Mouse (Mus musculus): ENCODE results near the gene Gse1. TPM values are rescaled to one million over a fixed set of nuclear protein-coding genes. Genes with fewer than 3 reads are reported as not detected.

The Gse1 gene
- polyA plus RNA-seq, 1 experiment from 2014 or later, result 25.3 TPM

DNA sequence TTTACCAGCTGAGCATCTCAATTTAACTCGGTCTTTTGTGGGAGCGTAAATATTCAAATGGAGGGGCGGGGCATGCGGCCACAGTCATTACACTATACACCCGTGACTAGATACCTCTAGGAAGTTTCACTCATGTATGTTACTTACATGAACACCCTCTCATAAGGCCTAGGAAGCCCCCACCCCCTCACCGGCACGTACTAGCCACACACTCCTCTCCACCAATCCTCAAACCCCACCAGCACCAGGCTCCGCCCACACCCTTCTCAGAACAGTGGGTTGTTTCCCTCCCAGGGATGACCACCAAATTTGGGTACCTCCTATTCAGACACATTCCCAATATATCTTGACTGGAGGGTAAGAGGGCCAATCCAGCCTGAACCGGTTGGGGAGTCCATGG, 379.2 kb downstream of the Gse1 start:
- Histone ChIP-seq H3K4me1 (replicated peaks; ENCODE audit: control insufficient read depth, insufficient read depth, low read length) (no peaks in the 10 kb centered on the region), H3K36me3 (ENCODE audit: control insufficient read depth, insufficient read depth, low read length) (no peaks in the 10 kb centered on the region), H3K27me3 (replicated peaks; ENCODE audit: control insufficient read depth, insufficient read depth, low read length) (no peaks in the 10 kb centered on the region), H3K4me2 (peak overlapping the region; percentile 32), H3K4me3 (ENCODE audit: low read depth, low read length) (no peak overlapping the region), H3K9ac (ENCODE audit: low read depth, low read length) (no peak overlapping the region), H3K9me3 (ENCODE audit: control insufficient read depth, low read length) (no peaks in the 10 kb centered on the region; the same call in 1 of the 2 replicates), H3K27ac (ENCODE audit: low read depth, low read length) (no peak overlapping the region)
- whole genome bisulfite sequencing, result 77% methylated on average over 9 of the region's 9 CpGs
- DNase-seq (ENCODE audit: low spot score) (no peak), ATAC-seq (replicated peaks; ENCODE audit: low FRiP score) (no peak; the same call in 1 of the 2 replicates)

DNA sequence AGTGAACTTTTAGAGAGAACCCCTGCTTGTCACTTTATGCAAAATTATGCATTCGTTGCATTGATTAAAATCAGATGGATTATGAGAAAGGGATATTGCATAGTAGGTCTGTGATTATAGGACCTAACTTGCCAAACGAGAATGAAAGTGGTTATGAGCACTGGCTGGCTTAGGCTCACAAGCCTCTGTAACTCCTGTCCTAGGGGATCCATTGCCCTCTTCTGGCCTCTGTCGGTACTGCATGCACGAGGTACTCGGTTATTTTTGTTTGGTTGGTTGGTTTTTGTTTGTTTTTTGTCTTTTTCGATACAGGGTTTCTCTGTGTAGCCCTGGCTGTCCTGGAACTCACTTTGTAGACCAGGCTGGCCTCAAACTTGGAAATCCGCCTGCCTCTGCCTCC, 379.6 kb downstream of the Gse1 start:
- Histone ChIP-seq H3K9me3 (ENCODE audit: control insufficient read depth, low read length) (no peaks in the 10 kb centered on the region; the same call in 1 of the 2 replicates), H3K4me2 (peak overlapping the region; percentile 39), H3K9ac (ENCODE audit: low read depth, low read length) (no peak overlapping the region), H3K27me3 (replicated peaks; ENCODE audit: control insufficient read depth, insufficient read depth, low read length) (no peaks in the 10 kb centered on the region), H3K4me3 (ENCODE audit: low read depth, low read length) (no peak overlapping the region), H3K4me1 (replicated peaks; ENCODE audit: control insufficient read depth, insufficient read depth, low read length) (no peaks in the 10 kb centered on the region), H3K36me3 (ENCODE audit: control insufficient read depth, insufficient read depth, low read length) (no peaks in the 10 kb centered on the region), H3K27ac (ENCODE audit: low read depth, low read length) (no peak overlapping the region)
- DNase-seq (ENCODE audit: low spot score) (peak; percentile 68), ATAC-seq (replicated peaks; ENCODE audit: low FRiP score) (peak; percentile 54; the same call in 1 of the 2 replicates)
- 9% methylated on average over 7 of the region's 7 CpGs for WGBS

DNA sequence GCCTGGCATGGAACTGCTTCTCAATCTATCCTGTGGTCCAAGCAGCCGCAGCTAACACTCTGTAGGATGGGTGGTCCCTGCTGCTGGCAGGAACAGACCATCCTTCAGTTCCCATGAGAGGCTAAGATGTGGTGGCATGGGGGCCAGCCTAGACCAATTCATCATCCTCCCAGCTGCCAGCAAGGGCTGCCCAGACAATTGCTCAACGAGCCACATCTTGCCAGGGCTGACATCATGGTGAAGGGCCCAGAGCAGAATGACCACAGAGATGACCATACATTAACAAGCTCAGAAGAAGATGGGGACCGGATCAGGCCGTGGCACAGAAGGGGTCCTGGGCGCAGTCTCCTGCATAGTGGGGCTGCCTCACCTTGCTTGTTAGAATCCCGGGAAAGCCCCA, 382.6 kb downstream of the Gse1 start:
- H3K4me3 ChIP-seq (ENCODE audit: low read depth, low read length), result no peak overlapping the region
- DNase-seq (ENCODE audit: low spot score) (no peak), ATAC-seq (replicated peaks; ENCODE audit: low FRiP score) (no peak)

DNA sequence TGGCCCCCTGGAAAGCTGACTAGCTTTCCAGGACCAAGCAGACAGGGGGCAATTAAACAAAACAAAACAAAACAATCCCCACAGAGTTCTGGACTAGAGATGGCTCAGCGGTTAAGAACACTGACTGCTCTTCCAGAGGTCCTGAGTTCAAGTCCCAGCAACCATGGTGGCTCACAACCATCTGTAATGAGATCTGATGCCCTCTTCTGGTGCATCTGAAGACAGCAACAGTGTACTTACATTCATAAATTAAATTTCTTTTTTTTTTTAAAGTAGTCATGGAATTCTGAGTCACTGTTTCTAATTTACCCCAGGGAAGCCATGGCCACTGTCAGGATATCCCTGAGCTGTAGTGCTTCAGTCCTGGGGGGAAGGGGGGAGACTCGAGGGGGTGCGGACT, 386.2 kb downstream of the Gse1 start:
- H3K9me3 ChIP-seq (ENCODE audit: control insufficient read depth, low read length), result no peaks in the 10 kb centered on the region; the same call in 1 of the 2 replicates
- no peak overlapping the region for H3K9ac ChIP-seq (ENCODE audit: low read depth, low read length)
- 80% methylated on average over 3 of the region's 3 CpGs for WGBS
- H3K27me3 ChIP-seq (replicated peaks; ENCODE audit: control insufficient read depth, insufficient read depth, low read length), result no peaks in the 10 kb centered on the region
- no peak overlapping the region for H3K4me2 ChIP-seq
- ATAC-seq (replicated peaks; ENCODE audit: low FRiP score) (no peak), DNase-seq (ENCODE audit: low spot score) (no peak)
- H3K4me1 ChIP-seq (replicated peaks; ENCODE audit: control insufficient read depth, insufficient read depth, low read length), result peaks cover 2% of the 10 kb centered on the region; the same call in 1 of the 2 replicates
- no peaks in the 10 kb centered on the region for H3K36me3 ChIP-seq (ENCODE audit: control insufficient read depth, insufficient read depth, low read length)
- H3K4me3 ChIP-seq (ENCODE audit: low read depth, low read length), result no peak overlapping the region
- H3K27ac ChIP-seq (ENCODE audit: low read depth, low read length), result no peak overlapping the region

More for the DNA sequence above, 382.6 kb downstream of the Gse1 start:
- no peaks in the 10 kb centered on the region for H3K27me3 ChIP-seq (replicated peaks; ENCODE audit: control insufficient read depth, insufficient read depth, low read length)
- H3K27ac ChIP-seq (ENCODE audit: low read depth, low read length), result no peak overlapping the region
- H3K9me3 ChIP-seq (ENCODE audit: control insufficient read depth, low read length), result no peaks in the 10 kb centered on the region; the same call in 1 of the 2 replicates
- H3K4me2 ChIP-seq, result no peak overlapping the region
- 82% methylated on average over 6 of the region's 6 CpGs for WGBS
- no peaks in the 10 kb centered on the region; the same call in 1 of the 2 replicates for H3K4me1 ChIP-seq (replicated peaks; ENCODE audit: control insufficient read depth, insufficient read depth, low read length)
- H3K36me3 ChIP-seq (ENCODE audit: control insufficient read depth, insufficient read depth, low read length), result no peaks in the 10 kb centered on the region
- H3K9ac ChIP-seq (ENCODE audit: low read depth, low read length), result no peak overlapping the region

DNA sequence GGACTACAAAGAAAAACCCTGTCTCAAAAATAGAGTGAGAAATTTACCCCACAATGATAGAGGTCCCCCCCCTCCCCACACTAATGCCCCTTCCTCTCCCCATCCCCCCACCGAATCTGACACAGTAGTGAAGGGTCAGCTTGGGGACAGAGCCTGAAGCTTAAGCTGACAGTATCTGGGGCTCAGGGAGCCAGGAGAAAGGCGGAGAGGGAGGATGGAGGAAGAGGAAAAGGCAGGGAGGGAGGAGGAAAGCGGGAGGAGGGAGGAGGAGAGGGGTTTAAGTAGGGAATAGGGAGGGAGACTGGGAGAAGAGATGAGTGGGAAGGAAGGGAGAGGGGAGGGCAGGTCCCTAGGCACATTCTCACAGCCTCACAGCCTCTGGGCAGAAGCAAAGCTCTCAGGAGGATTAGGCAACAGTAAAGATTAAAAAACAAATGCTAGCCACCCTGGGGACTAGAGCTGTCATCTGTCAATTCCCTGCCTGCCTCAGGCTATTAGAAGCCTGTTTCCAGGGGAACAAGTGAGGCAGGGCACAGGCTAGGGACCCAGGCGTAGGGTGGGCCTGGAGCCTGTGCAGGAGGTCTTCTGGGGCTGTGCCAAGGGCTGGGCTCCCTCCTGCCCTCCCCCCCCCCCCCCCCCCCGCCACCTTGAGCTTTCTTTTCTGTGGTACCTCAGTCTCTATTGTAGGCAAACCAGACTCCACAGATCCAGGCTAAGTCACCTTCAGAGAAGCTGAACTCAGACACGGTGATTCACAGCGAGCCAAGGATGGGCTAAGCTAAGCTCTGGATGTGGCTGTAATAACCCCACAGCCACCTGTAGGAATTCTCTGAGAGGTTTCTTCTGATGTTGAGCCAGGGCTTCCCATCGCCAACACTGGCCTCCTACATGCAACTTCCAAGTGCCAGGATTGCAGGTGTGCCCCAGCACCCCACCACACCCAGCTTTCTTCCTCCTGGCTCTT, 388.7 kb downstream of the Gse1 start:
- Histone ChIP-seq H3K27me3 (replicated peaks; ENCODE audit: control insufficient read depth, insufficient read depth, low read length) (no peaks in the 10 kb centered on the region), H3K36me3 (ENCODE audit: control insufficient read depth, insufficient read depth, low read length) (no peaks in the 10 kb centered on the region), H3K27ac (ENCODE audit: low read depth, low read length) (no peak overlapping the region), H3K9ac (ENCODE audit: low read depth, low read length) (no peak overlapping the region), H3K4me2 (no peak overlapping the region), H3K9me3 (ENCODE audit: control insufficient read depth, low read length) (no peaks in the 10 kb centered on the region), H3K4me1 (replicated peaks; ENCODE audit: control insufficient read depth, insufficient read depth, low read length) (peaks cover 19% of the 10 kb centered on the region), H3K4me3 (ENCODE audit: low read depth, low read length) (no peak overlapping the region)
- WGBS, result 46% methylated on average over 7 of the region's 8 CpGs
- ATAC-seq (replicated peaks; ENCODE audit: low FRiP score), result no peak
- DNase-seq (ENCODE audit: low spot score), result no peak

DNA sequence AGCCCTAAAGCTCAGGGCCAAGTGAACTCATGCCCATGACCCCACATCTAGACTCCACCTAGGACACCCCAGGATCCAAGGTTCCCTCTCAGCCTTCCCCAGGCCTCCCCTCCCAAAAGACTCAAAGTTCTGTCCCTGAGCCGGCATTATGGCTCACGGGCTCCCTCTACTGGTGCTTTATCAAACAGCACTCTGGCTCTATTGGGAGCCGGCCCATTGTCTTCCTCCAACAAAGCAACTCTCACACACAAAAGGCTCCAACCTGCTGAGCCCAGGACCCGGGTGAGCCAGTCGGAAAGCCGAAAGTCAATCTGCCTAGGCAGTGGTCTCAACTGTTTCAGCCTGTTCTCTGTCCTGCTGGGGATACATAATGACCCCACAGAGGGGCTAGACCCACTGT, 389.9 kb downstream of the Gse1 start:
- Histone ChIP-seq H3K9me3 (ENCODE audit: control insufficient read depth, low read length) (no peaks in the 10 kb centered on the region), H3K36me3 (ENCODE audit: control insufficient read depth, insufficient read depth, low read length) (no peaks in the 10 kb centered on the region), H3K27ac (ENCODE audit: low read depth, low read length) (no peak overlapping the region), H3K4me1 (replicated peaks; ENCODE audit: control insufficient read depth, insufficient read depth, low read length) (peaks cover 22% of the 10 kb centered on the region), H3K27me3 (replicated peaks; ENCODE audit: control insufficient read depth, insufficient read depth, low read length) (no peaks in the 10 kb centered on the region), H3K4me3 (ENCODE audit: low read depth, low read length) (no peak overlapping the region), H3K9ac (ENCODE audit: low read depth, low read length) (no peak overlapping the region), H3K4me2 (no peak overlapping the region)
- 3% methylated on average over 6 of the region's 6 CpGs for WGBS
- DNase-seq (ENCODE audit: low spot score) (peak; percentile 75), ATAC-seq (replicated peaks; ENCODE audit: low FRiP score) (peak; percentile 56)

DNA sequence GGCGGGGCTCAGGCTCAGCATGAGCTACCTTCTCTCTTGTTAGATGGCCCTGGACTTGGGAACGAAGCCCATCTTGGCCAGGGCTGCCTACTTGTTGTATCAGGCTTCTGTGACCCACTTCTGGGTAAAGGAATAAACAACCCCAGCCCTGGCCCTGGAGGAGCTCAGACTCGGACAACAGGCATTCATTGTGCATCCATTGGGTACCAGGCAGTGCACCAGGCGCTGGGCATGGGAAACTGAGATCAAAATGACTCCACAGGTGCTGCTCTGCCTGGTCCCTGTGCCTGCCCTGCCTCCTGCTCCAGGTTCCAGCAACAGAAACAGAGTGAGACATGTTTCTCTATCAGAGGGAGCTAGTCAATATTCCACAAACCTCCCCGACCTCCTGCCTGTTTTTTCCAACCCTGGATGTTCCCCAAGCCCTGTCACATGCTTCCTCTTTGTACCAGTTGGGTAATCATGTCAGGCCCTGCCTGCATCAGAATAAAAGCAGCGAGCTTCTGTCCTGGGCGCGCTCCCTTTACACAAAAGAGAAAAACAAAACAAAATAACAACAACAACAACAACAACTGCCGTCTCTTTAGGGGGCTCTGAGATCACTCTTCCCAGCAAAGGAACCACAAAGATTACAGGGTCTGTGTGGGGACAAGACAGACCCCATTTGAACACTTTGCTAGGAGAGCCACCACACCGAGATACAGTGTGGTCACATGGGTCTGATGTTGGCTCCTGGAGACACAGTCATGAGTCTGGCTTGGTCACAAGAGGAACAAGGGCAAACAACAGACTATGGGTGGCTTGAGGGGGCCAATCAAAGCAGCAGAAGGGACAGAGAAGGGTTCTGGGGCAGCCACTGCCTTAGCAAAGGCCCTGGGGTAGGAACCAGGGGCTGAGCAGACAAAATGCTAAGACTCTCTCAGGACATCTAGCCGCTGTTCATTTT, 391.3 kb downstream of the Gse1 start:
- H3K27ac ChIP-seq (ENCODE audit: low read depth, low read length), result no peak overlapping the region
- ATAC-seq (replicated peaks; ENCODE audit: low FRiP score), result no peak
- peaks cover 32% of the 10 kb centered on the region for H3K4me1 ChIP-seq (replicated peaks; ENCODE audit: control insufficient read depth, insufficient read depth, low read length)
- no peaks in the 10 kb centered on the region for H3K27me3 ChIP-seq (replicated peaks; ENCODE audit: control insufficient read depth, insufficient read depth, low read length)
- H3K9me3 ChIP-seq (ENCODE audit: control insufficient read depth, low read length), result no peaks in the 10 kb centered on the region
- 0 out of 2 replicates have a peak overlapping the region, but pooled peaks have one; percentile 3 for H3K4me2 ChIP-seq
- DNase-seq (ENCODE audit: low spot score), result no peak
- 66% methylated on average over 11 of the region's 11 CpGs for WGBS
- no peak overlapping the region for H3K4me3 ChIP-seq (ENCODE audit: low read depth, low read length)
- H3K36me3 ChIP-seq (ENCODE audit: control insufficient read depth, insufficient read depth, low read length), result no peaks in the 10 kb centered on the region
- no peak overlapping the region for H3K9ac ChIP-seq (ENCODE audit: low read depth, low read length)

DNA sequence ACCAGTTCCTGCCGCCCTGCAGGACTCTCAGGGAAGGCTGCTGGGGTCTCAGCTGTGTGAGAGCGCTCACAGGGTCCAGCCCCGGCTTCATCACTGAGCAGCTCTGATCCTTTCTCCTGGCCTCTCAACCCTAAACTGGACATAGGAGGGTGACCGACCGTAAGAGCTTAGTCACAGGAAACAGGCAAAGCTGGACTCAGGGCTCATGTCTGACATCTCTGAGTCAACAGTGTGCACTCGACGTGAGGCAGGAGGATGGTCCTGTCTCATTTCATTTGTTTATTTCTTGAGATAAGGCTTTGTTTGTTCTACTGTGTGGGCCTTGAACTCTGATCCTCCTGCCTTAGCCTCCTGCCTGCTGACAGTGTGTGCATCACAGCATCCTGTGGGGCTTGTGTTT, 392.2 kb downstream of the Gse1 start:
- Histone ChIP-seq H3K27ac (ENCODE audit: low read depth, low read length) (no peak overlapping the region), H3K4me2 (no peak overlapping the region), H3K27me3 (replicated peaks; ENCODE audit: control insufficient read depth, insufficient read depth, low read length) (no peaks in the 10 kb centered on the region), H3K36me3 (ENCODE audit: control insufficient read depth, insufficient read depth, low read length) (no peaks in the 10 kb centered on the region), H3K9me3 (ENCODE audit: control insufficient read depth, low read length) (no peaks in the 10 kb centered on the region), H3K4me1 (replicated peaks; ENCODE audit: control insufficient read depth, insufficient read depth, low read length) (peaks cover 32% of the 10 kb centered on the region), H3K9ac (ENCODE audit: low read depth, low read length) (no peak overlapping the region), H3K4me3 (ENCODE audit: low read depth, low read length) (no peak overlapping the region)
- ATAC-seq (replicated peaks; ENCODE audit: low FRiP score) (no peak), DNase-seq (ENCODE audit: low spot score) (no peak)
- WGBS, result 44% methylated on average over 7 of the region's 7 CpGs

All from liver, embryonic 11.5 days (tissue).